Mouse (Mus musculus) activated CD4-positive, CD25-positive, alpha-beta regulatory T cell, adult 4 months (primary cell): ENCODE results near the gene Bbip1. TPM values are rescaled to one million over a fixed set of nuclear protein-coding genes. Genes with fewer than 3 reads are reported as not detected.
A peak's percentile ranks its signal among the peaks of the same experiment; 100 is the strongest.
"Not testable (repeated sequence)": the region's sequence is repeated elsewhere in the genome, so short reads cannot be mapped to it uniquely, and the experiment has no call there.

Experiments used
- ATAC-seq: one replicate; pipeline ENCODE4 v1.8.0; 2017
- polyA plus RNA-seq, 2 experiments: library from polyadenylated mRNA; unstranded; fragments of 100-300 nt; shearing (Covaris generic); gene quantifications; one replicate each; pipeline ENCODE4 v1.2.1; 2017

Bbip1 gene
- polyA plus RNA-seq, 2 experiments from 2014 or later = 114 to 123 TPM

GRCm38 (mm10) chr19:53921996-53922395 lies 22.4 kb downstream of the Bbip1 start:
- ATAC-seq = not testable (repeated sequence)

DNA sequence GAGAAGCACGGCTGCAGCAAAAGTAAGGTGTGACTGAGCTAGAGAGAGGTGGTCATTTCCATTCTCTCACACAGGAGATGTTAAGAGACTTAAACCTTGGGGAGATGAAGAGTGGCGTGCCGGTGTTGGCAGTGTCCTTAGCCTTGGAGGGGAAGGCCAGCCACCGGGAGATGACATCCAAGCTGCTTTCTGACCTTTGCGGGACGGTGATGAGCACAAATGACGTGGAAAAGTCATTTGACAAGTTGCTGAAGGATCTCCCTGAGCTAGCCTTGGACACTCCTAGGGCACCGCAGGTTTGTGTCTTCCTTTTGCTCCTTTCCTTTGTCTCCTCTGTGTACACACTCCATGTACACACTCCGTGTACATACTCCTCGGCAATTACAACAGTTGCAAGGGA lies 24.9 kb downstream of the Bbip1 start:
- no peak for ATAC-seq

GRCm38 (mm10) chr19:53914950-53915349 lies 29.5 kb downstream of the Bbip1 start:
- no peak for ATAC-seq

DNA sequence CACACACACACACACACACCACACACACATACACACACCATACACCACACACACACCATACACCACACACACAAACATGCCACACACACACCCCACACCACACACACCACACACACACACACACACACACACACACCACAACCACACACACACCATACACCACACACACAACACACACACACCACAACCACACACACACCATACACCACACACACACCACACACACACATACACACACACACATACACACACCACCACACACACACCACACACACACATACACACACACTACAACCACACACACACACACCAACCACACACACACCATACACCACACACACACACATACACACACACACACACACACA lies 37.7 kb downstream of the Bbip1 start:
- not testable (repeated sequence) for ATAC-seq

- ATAC-seq = peak; percentile 17
These were observed 38.3 kb downstream of the Bbip1 start for GRCm38 (mm10) chr19:53906033-53906702.

GRCm38 (mm10) chr19:53904833-53905480 lies 39.5 kb downstream of the Bbip1 start:
- ATAC-seq = no peak

DNA sequence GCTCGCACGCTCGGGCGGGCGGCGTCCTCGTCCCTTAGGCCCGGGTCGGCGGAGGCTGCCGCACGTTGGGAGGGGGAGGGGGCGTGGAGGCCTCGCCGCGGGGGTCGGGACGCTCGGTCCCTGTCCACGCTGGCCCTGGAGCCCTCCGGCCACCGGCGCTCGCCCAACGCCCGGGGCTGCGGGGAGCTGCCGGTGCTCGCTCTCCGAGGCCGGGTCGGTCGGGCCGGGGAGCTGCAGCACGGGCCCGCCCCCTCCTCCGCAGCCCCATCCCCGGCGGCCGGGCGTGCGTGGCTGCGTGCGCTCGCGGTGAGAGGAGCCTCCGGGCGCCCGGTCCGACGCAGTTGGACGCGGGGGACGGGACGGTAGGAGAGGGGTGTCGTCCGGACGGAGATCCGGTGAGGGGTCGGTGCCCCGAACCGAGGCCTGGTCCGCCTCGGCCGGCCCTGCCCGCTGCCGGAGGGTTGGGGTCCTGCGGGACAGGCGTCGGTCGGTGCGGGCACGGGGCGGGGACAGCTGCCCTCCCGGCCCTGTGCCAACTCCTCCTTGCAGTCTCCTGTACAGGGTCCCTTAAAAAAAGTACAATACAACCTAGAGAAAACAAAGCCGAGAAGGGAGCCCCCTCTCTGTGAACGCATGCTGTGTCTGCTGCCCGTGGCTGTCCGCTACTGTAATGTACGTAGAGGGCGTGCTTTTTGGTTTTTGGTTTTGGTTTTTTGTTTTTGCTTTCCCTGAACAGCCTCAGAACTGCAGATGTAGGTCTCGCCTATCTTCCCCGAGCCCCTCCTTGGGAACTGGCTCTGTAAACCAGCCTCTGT lies 40.7 kb downstream of the Bbip1 start:
- ATAC-seq = peak; percentile 9

GRCm38 (mm10) chr19:53902739-53903487 lies 41.5 kb downstream of the Bbip1 start:
- peak; percentile 70 for ATAC-seq

DNA sequence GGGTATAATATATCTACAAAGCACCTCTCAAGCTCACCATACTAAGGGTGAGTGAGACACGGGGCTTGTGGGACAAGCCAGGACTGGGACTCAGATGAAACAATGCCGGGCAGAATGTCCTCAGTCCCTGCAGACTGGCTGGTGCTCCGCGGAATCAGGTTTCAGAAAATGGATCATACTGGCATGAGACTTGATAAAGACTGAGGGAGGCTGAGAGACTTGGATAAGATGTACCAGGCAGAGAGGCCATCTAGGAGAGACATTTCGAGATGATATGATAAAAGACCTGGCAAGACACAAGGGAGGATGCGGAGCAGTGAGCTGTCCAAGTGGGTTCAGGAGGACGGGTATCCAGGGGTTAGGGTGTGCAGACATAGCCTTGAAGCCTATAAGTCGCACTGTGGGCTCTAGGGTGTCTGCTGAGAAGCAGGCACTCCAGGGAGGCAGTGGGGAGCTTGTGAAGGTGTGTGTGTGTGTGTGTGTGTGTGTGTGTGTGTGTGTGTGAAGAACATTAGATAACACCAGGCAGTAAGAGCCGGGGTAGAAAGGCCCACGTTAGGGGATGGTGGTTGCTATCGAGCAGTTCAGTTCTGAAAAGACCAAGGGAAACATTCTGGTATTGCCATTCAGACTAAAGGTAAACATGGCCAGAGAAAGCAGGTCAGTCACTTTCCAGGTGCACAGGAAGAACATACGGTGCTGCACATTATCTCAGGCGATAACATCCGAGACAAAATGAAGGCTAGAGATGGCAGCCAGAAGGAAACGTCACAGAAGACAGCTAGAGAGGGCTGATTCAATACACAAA lies 42.3 kb downstream of the Bbip1 start:
- ATAC-seq = no peak

- peak; percentile 58 for ATAC-seq
These were observed 44.4 kb downstream of the Bbip1 start for GRCm38 (mm10) chr19:53899941-53900610.

GRCm38 (mm10) chr19:53898970-53899900 lies 45.2 kb downstream of the Bbip1 start:
- ATAC-seq = peak; percentile 22

DNA sequence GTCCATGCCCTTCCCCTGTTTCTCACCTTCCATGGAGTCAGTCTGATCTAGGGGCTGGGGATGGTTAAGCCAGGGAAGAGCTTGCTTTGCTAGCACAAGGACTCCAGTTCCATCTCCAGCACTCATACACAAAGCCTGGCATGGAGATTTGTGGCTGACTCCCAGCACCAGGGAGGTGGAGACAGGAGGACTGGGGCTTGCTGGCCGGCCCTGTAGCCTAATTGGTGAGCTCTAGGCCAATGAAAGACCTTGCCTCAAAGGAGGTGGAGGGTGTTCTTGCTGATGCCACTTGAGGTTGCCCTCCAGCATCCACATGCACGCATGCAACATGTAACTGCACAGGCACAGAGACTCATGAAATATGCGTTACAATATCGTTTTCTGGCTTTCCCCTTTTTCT lies 45.9 kb downstream of the Bbip1 start:
- no peak for ATAC-seq

DNA sequence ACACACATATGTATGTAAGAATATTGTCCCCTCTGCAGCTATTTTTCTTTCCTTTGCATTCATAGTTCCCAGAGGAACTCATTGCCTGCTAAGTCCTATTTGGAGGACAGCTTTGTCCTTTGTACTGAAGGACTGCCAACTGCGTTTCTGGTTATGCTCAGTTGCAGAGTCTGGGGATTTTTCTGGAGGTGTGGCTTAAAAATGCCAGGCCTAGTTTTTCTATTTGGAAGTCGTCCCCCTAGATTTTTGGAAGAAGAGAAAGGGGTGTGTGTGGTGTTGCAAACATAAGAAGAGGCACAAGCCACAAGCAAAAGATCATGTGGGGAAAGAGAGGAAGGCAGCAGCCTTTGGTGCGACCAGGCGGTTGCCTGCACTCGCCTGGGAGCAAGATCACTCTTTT lies 46.4 kb downstream of the Bbip1 start:
- ATAC-seq = no peak

- no peak for ATAC-seq
These were observed 49.8 kb downstream of the Bbip1 start for GRCm38 (mm10) chr19:53894538-53895121.

DNA sequence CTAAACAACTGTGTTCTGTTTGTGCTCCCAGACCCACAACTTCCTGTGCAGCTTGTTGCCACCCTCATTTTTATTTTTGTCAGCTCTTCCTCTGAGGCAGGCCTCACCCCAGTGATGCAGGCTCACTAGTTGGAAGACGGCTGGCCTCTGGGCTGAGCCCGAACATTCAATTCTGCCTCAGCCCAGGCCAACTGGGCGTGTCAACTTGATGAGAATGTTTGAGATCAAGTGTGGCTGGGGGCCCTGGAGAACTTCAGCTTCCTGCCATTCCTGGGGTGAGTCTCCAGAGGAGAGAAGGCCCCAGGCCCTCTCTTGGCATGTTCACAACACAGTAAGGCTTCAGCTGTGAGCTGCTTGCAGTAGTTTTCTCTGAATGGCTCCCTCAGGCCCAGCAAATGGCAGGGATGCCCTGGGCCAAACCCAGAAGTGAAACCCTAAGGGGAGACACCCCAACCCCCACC lies 50.7 kb downstream of the Bbip1 start:
- peak; percentile 62 for ATAC-seq

DNA sequence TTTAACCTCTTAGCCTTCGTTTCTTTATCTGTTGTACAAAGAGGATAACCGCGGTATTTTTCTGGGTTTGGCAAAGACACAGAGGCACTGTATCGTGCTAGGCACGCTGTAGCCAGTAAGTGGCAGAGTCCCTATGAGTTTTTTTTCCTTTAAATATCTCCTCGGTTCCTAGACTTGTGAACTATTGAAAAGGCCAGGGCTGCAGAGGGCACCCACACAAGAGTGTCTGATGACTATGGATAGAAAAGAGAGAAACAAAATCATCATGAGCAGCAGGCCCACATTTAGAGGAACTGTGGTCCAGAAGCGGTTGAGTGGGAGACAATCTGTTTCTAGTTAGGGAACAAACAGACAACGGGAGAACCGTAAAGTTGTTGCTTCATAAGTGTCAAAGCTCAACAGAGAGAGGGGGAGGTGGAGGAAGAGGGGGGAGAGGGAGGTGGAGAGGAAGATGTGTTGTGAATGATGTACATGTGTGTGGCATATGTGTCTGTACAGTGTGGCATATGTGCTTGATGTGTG lies 51.5 kb downstream of the Bbip1 start:
- ATAC-seq = no peak

DNA sequence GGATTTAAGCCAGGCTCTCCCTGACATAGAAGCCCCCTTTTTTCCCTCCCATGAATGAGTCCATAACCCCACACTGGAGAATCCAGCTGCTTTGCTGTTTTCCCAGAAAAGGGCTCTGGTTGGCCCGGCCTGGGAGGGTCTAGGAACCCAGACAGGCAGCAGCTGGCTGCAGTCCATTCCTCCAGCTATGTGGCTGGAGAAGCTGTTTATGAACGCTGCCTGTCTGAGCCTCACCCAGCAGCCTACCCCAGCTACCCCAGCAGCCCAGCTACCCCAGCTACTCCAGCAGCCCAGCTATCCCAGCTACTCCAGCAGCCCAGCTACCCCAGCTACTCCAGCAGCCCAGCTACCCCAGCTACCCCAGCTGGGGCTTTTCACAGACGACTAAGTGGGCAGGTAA lies 52.4 kb downstream of the Bbip1 start, which contains the start of gene Pdcd4:
TSS of gene Pdcd4 (plus strand) at position 171 of the 400 bp plus-strand sequence.
- ATAC-seq = no peak

DNA sequence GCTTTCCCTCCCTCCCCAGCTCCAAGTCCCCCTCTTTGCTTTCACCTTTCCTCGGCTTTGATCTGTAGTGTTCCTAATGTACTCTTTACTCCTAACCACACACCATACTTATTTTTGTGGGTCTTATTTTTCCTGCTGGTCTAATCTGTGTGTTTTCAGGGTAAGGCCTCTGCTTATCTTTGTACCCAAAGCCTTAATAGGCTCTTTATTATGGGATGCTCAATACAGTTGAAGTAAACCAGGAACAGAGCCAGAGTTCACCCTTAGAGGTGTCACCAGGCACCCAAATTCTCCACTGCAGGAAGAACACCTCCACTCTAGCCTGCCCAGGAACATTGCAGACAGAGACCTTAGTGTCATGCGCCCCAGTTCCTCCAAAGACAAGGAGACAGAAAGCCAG lies 52.9 kb downstream of the Bbip1 start:
- no peak for ATAC-seq

- ATAC-seq = peak; percentile 69
These were observed 53.6 kb downstream of the Bbip1 start for GRCm38 (mm10) chr19:53890781-53891251.
